Mouse (Mus musculus) heart, postnatal 0 days (tissue): ENCODE data around the gene Acadvl. TPM values are rescaled to one million over a fixed set of nuclear protein-coding genes. Genes with fewer than 3 reads are reported as not detected.

Source experiments
- ATAC-seq: fragments of 200-750 bp; cut with Nextera tagmentation; 2 replicates; pipeline ENCODE4 v1.8.0; 2017; ENCODE audit warnings: low read depth, moderate number of reproducible peaks, moderate library complexity; ENCODE audit not compliant: insufficient read depth
- DNase-seq: peaks from one replicate; pipeline ENCODE4 v3.0.0-alpha.2; 2016; ENCODE audit warnings: low spot score
- H3K27ac ChIP-seq: fragments of 300-500 bp; sonication (generic); 2 replicates; pipeline ENCODE4 v1.5.1; 2014; ENCODE audit warnings: low read depth, mild to moderate bottlenecking
- H3K27me3 ChIP-seq: fragments of 300-500 bp; sonication (generic); 2 replicates; pipeline ENCODE4 v1.6.1; 2014; ENCODE audit warnings: low read length, mixed read lengths; ENCODE audit not compliant: control insufficient read depth, insufficient read depth
- H3K36me3 ChIP-seq: fragments of 300-500 bp; sonication (generic); replicated peaks from 2 replicates; pipeline ENCODE4 v1.6.1; 2014; ENCODE audit warnings: low read length, mixed read lengths; ENCODE audit not compliant: control insufficient read depth, insufficient read depth
- H3K4me1 ChIP-seq: fragments of 300-500 bp; sonication (generic); 2 replicates; pipeline ENCODE4 v1.6.1; 2014; ENCODE audit warnings: antibody characterized with exemption; ENCODE audit not compliant: control insufficient read depth, insufficient read depth
- H3K4me2 ChIP-seq: fragments of 300-500 bp; sonication (generic); 2 replicates; pipeline ENCODE4 v1.6.1; 2014; ENCODE audit warnings: low read depth, mild to moderate bottlenecking, low read length, moderate library complexity
- H3K4me3 ChIP-seq: fragments of 300-500 bp; sonication (generic); 2 replicates; pipeline ENCODE4 v1.5.1; 2014; ENCODE audit warnings: low read depth, low read length
- H3K9ac ChIP-seq: fragments of 300-500 bp; sonication (generic); replicated peaks from 2 replicates; pipeline ENCODE4 v1.6.1; 2014; ENCODE audit warnings: low read depth, low read length, mixed read lengths
- H3K9me3 ChIP-seq: fragments of 300-500 bp; sonication (generic); replicated peaks from 2 replicates; pipeline ENCODE4 v1.6.1; 2016; ENCODE audit warnings: low read length; ENCODE audit not compliant: control insufficient read depth
- CTCF ChIP-seq: IDR thresholded peaks from 2 replicates; pipeline ENCODE4 v1.5.1; 2016; ENCODE audit warnings: antibody characterized with exemption, control low read depth, low read depth
- EP300 ChIP-seq: IDR thresholded peaks from 2 replicates; pipeline ENCODE4 v1.6.1; 2016; ENCODE audit warnings: antibody characterized with exemption, low read depth
- WGBS: fragments of 180-500 bp; shearing (Covaris S2); extraction: QIAGEN DNeasy Blood & Tissue Kit; methylation state at CpG from one replicate; pipeline ENCODE4 v1.1.7; 2014; 5-methylcytosine and 5-hydroxymethylcytosine counted together
- polyA plus RNA-seq: library from polyadenylated mRNA; unstranded; fragments of >200 nt; fragmentation: Nextera tagmentation; extraction: Ambion mirVana; gene quantifications from 2 replicates; pipeline ENCODE4 v1.2.1, GENCODE M21; 2015
- total RNA-seq: library from RNA; depleted of rRNA; stranded (reverse); fragments of >200 nt; gene quantifications from 2 replicates; pipeline ENCODE4 v1.2.3, GENCODE M21; 2014; ENCODE audit warnings: low replicate concordance

Acadvl gene
- total and polyA plus RNA-seq, 2 experiments from 2014 or later = 469 to 815 TPM

DNA sequence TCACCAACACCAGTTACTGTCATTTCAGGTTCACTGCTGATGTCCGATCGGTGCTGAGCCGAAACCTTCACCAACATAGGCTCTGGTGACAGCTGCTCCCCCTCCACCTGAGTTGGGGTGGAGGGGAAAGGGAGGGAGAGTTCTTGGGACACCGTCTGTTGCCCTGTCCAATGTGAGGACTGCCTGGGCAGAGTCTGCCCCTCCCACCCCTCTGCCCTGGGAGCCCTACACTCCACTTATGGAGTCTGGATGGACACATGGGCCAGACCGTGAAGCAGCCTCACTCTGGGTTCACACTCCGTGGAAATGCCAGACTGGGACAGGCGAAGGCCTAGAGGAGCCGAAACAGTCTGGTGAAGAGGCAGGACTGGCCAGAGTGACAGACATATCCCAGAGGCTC, 25.3 kb downstream of the Acadvl start:
- Histone ChIP-seq H3K27me3 (no peaks in the 10 kb centered on the region), H3K4me3 (no peak overlapping the region), H3K4me1 (peaks cover 11% of the 10 kb centered on the region), H3K4me2 (no peak overlapping the region), H3K9me3 (no peaks in the 10 kb centered on the region), H3K27ac (peak overlapping the region; percentile 94), H3K36me3 (peaks cover 66% of the 10 kb centered on the region), H3K9ac (no peak overlapping the region; the same call in 1 of the 2 replicates)
- TF ChIP-seq CTCF (no peak), EP300 (no peak)
- DNase-seq = no peak
- ATAC-seq = no peak
- WGBS = 74% methylated on average over 8 of the region's 8 CpGs

- no peak for DNase-seq
- Histone ChIP-seq H3K27ac (no peak overlapping the region), H3K4me3 (no peak overlapping the region), H3K9ac (no peak overlapping the region; the same call in 1 of the 2 replicates), H3K9me3 (no peaks in the 10 kb centered on the region), H3K4me1 (peaks cover 23% of the 10 kb centered on the region), H3K4me2 (no peak overlapping the region), H3K27me3 (no peaks in the 10 kb centered on the region), H3K36me3 (peaks cover 52% of the 10 kb centered on the region)
- no peak for TF ChIP-seq CTCF
- TF ChIP-seq EP300 = no peak
- WGBS = 86% methylated on average over 8 of the region's 8 CpGs
- ATAC-seq = no peak
These were observed 30.8 kb downstream of the Acadvl start for GRCm38 (mm10) chr11:69984431-69984830.

GRCm38 (mm10) chr11:69983377-69983776, 31.8 kb downstream of the Acadvl start:
- H3K9me3 ChIP-seq = no peaks in the 10 kb centered on the region
- WGBS = 62% methylated on average over 4 of the region's 4 CpGs
- DNase-seq = no peak
- H3K9ac ChIP-seq = peak overlapping the region; percentile 100
- no peaks in the 10 kb centered on the region for H3K27me3 ChIP-seq
- peaks cover 25% of the 10 kb centered on the region for H3K4me1 ChIP-seq
- H3K36me3 ChIP-seq = peaks cover 43% of the 10 kb centered on the region
- ATAC-seq = no peak
- TF ChIP-seq EP300 (no peak), CTCF (no peak)
- H3K4me3 ChIP-seq = peak overlapping the region; percentile 99
- H3K4me2 ChIP-seq = peak overlapping the region; percentile 96
- peak overlapping the region; percentile 100 for H3K27ac ChIP-seq

DNA sequence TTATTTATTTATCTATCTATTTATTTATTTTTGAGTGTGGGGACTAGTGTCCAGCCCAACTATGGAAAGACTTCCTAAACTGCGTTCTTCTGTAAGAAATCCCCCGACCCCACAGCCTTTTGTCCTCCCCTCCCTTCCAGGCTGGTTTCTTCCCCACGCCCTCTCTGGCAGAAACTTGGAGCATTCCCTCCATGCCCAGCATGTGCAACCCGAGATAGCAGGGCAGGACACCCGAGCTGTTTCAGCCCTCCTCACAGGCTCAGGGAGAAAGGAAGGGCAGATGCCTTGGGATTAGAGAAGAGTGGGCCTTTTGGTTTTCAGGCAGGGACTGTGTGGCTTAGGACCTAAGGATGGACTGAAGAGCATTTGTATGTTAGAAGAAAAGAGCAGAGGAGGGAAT, 32.3 kb downstream of the Acadvl start:
- ATAC-seq (no peak), DNase-seq (peak; percentile 51)
- TF ChIP-seq EP300 = no peak
- no peak for TF ChIP-seq CTCF
- peak overlapping the region; percentile 99 for H3K4me3 ChIP-seq
- WGBS = 12% methylated on average over 5 of the region's 5 CpGs
- H3K27ac ChIP-seq = peak overlapping the region; percentile 100
- H3K9ac ChIP-seq = peak overlapping the region; percentile 100
- H3K4me1 ChIP-seq = peaks cover 25% of the 10 kb centered on the region
- H3K36me3 ChIP-seq = peaks cover 41% of the 10 kb centered on the region
- H3K4me2 ChIP-seq = peak overlapping the region; percentile 96
- H3K27me3 ChIP-seq = no peaks in the 10 kb centered on the region
- no peaks in the 10 kb centered on the region for H3K9me3 ChIP-seq

GRCm38 (mm10) chr11:69982225-69982624, 33.0 kb downstream of the Acadvl start, which contains the start of gene Elp5:
TSS of gene Elp5 (minus strand) at chr11:69982517.
- WGBS = 46% methylated on average over 8 of the region's 8 CpGs
- peaks cover 25% of the 10 kb centered on the region for H3K4me1 ChIP-seq

More at GRCm38 (mm10) chr11:69982225-69982624, 33.0 kb downstream of the Acadvl start, which contains the start of gene Elp5:
- DNase-seq = no peak
- peak within 1 kb of the TSS; percentile 100 for H3K27ac ChIP-seq
- no peaks in the 10 kb centered on the region for H3K9me3 ChIP-seq
- H3K9ac ChIP-seq = peak within 1 kb of the TSS; percentile 100
- H3K4me2 ChIP-seq = peak within 1 kb of the TSS; percentile 96
- ATAC-seq = no peak
- peaks cover 40% of the 10 kb centered on the region for H3K36me3 ChIP-seq
- H3K27me3 ChIP-seq = no peaks in the 10 kb centered on the region
- TF ChIP-seq EP300 (no peak), CTCF (no peak)
- H3K4me3 ChIP-seq = peak within 1 kb of the TSS; percentile 99
